Mouse (Mus musculus) myocyte (in vitro differentiated cells): ENCODE measurements around the gene Wdr64. TPM values are rescaled to one million over a fixed set of nuclear protein-coding genes. Genes with fewer than 3 reads are reported as not detected.

ENCODE experiments used
- H3K27me3 ChIP-seq: one replicate; pipeline ENCODE4 v1.6.1; 2011; ENCODE audit not compliant: control insufficient read depth, insufficient read depth, insufficient read length
- H3K36me3 ChIP-seq: one replicate; pipeline ENCODE4 v1.6.1; 2011; ENCODE audit not compliant: control insufficient read depth, insufficient read depth
- H3K4me2 ChIP-seq: one replicate; pipeline ENCODE4 v1.6.1; 2011; ENCODE audit warnings: low read depth, control low read depth
- H3K4me3 ChIP-seq: one replicate; pipeline ENCODE4 v1.5.1; 2011; ENCODE audit warnings: mild to moderate bottlenecking, control low read depth, moderate library complexity
- H3K79me2 ChIP-seq: one replicate; pipeline ENCODE4 v1.6.1; 2011; ENCODE audit not compliant: control insufficient read depth, insufficient read depth
- H3ac ChIP-seq: one replicate; pipeline ENCODE4 v1.6.1; 2011; ENCODE audit not compliant: control insufficient read depth, insufficient read length
- CEBPB ChIP-seq: IDR thresholded peaks from 2 replicates; pipeline ENCODE4 v1.6.1; 2011; ENCODE audit warnings: mild to moderate bottlenecking, moderate library complexity; ENCODE audit not compliant: poor library complexity, insufficient read depth, severe bottlenecking
- E2F4 ChIP-seq: IDR thresholded peaks from one replicate; pipeline ENCODE4 v1.6.1; 2011; ENCODE audit warnings: mild to moderate bottlenecking, control low read depth, moderate library complexity; ENCODE audit not compliant: insufficient read depth
- MAX ChIP-seq: IDR thresholded peaks from one replicate; pipeline ENCODE4 v1.6.1; 2011; ENCODE audit warnings: low read depth, mild to moderate bottlenecking, control low read depth
- MYOD1 ChIP-seq, 3 experiments: IDR thresholded peaks; one replicate each; pipeline ENCODE4 v1.6.1; 2011; ENCODE audit warnings: control low read depth in 2 of 3, low read depth in 2 of 3, mild to moderate bottlenecking in 2 of 3, moderate library complexity in 1 of 3; ENCODE audit not compliant: insufficient read length in 2 of 3, control insufficient read depth in 1 of 3
- MYOG ChIP-seq, 3 experiments: IDR thresholded peaks; one replicate each; pipeline ENCODE4 v1.6.1; 2011; ENCODE audit warnings: control low read depth in 2 of 3, low read depth in 2 of 3, mild to moderate bottlenecking in 2 of 3; ENCODE audit not compliant: insufficient read length in 2 of 3, control insufficient read depth in 1 of 3, insufficient read depth in 1 of 3
- POLR2A ChIP-seq: IDR thresholded peaks from one replicate; pipeline ENCODE4 v1.6.1; 2011; ENCODE audit warnings: low read depth, mild to moderate bottlenecking, control low read depth, moderate library complexity; ENCODE audit not compliant: insufficient read length
- POLR2AphosphoS2 ChIP-seq: IDR thresholded peaks from one replicate; pipeline ENCODE4 v1.6.1; 2011; ENCODE audit warnings: low read depth, control low read depth; ENCODE audit not compliant: insufficient read length
- REST ChIP-seq: IDR thresholded peaks from one replicate; pipeline ENCODE4 v1.6.1; 2011; ENCODE audit warnings: mild to moderate bottlenecking, control low read depth, moderate library complexity; ENCODE audit not compliant: insufficient read depth, insufficient read length
- SRF ChIP-seq: IDR thresholded peaks from one replicate; pipeline ENCODE4 v1.6.1; 2011; ENCODE audit warnings: low read depth; ENCODE audit not compliant: control insufficient read depth, insufficient read length
- TCF12 ChIP-seq: IDR thresholded peaks from one replicate; pipeline ENCODE4 v1.6.1; 2011; ENCODE audit warnings: mild to moderate bottlenecking, control low read depth; ENCODE audit not compliant: poor library complexity, insufficient read depth, severe bottlenecking
- TCF3 ChIP-seq: IDR thresholded peaks from one replicate; pipeline ENCODE4 v1.6.1; 2011; ENCODE audit warnings: low read depth, control low read depth; ENCODE audit not compliant: insufficient read length
- USF1 ChIP-seq: IDR thresholded peaks from one replicate; pipeline ENCODE4 v1.6.1; 2011; ENCODE audit warnings: low read depth, mild to moderate bottlenecking, control low read depth, moderate library complexity
- polyA plus RNA-seq: library from polyadenylated mRNA; unstranded; fragments of >200 nt; fragmentation: generic; extraction: Trizol; gene quantifications from one replicate; pipeline ENCODE4 v1.2.1, GENCODE M21; 2012; ENCODE audit warnings: missing spikeins

Wdr64 gene
- polyA plus RNA-seq, 1 experiment = not detected

GRCm38 (mm10) chr1:175712338-175712909 is 14.0 kb downstream of the Wdr64 start:
- Histone ChIP-seq H3K4me2 (no peak overlapping the region), H3K27me3 (no peaks in the 10 kb centered on the region), H3K79me2 (no peaks in the 10 kb centered on the region), H3ac (no peak overlapping the region), H3K36me3 (no peaks in the 10 kb centered on the region), H3K4me3 (no peak overlapping the region)
- TF ChIP-seq MYOG (IDR thresholded peaks at IDR 0.05; ENCODE audit: control insufficient read depth in 1 of 3, insufficient read depth in 1 of 3, insufficient read length in 2 of 3, low read depth in 2 of 3) (no peak), TCF3 (no peak), SRF (no peak), CEBPB (no peak), MYOD1 (IDR thresholded peaks at IDR 0.05; ENCODE audit: control insufficient read depth in 1 of 3, insufficient read length in 2 of 3, low read depth in 2 of 3) (no peak), USF1 (no peak), E2F4 (no peak), TCF12 (no peak), MAX (no peak), REST (no peak)

- Histone ChIP-seq H3K4me2 (no peak overlapping the region), H3K4me3 (no peak overlapping the region), H3K27me3 (no peaks in the 10 kb centered on the region), H3K36me3 (no peaks in the 10 kb centered on the region), H3ac (no peak overlapping the region), H3K79me2 (no peaks in the 10 kb centered on the region)
- TF ChIP-seq MAX (no peak), CEBPB (no peak), USF1 (no peak), POLR2A (no peak), SRF (no peak), E2F4 (no peak), TCF3 (no peak), MYOD1 (IDR thresholded peaks at IDR 0.05; ENCODE audit: control insufficient read depth in 1 of 3, insufficient read length in 2 of 3, low read depth in 2 of 3) (no peak), TCF12 (no peak)
Observed at GRCm38 (mm10) chr1:175716832-175717231, 18.4 kb downstream of the Wdr64 start.

- H3K4me3 ChIP-seq = no peak overlapping the region
- TF ChIP-seq MAX = no peak
- TF ChIP-seq CEBPB = no peak
- TF ChIP-seq E2F4 = no peak
- no peak for TF ChIP-seq POLR2A
- TF ChIP-seq TCF3 = no peak
- TF ChIP-seq POLR2AphosphoS2 = no peak
- no peak for TF ChIP-seq REST
- no peak for TF ChIP-seq MYOG (IDR thresholded peaks at IDR 0.05; ENCODE audit: control insufficient read depth in 1 of 3, insufficient read depth in 1 of 3, insufficient read length in 2 of 3, low read depth in 2 of 3)
- no peak for TF ChIP-seq MYOD1 (IDR thresholded peaks at IDR 0.05; ENCODE audit: control insufficient read depth in 1 of 3, insufficient read length in 2 of 3, low read depth in 2 of 3)
- TF ChIP-seq SRF = no peak
- no peak for TF ChIP-seq TCF12
- no peak for TF ChIP-seq USF1
- no peak overlapping the region for H3K4me2 ChIP-seq
- H3ac ChIP-seq = no peak overlapping the region
- H3K36me3 ChIP-seq = no peaks in the 10 kb centered on the region
- no peaks in the 10 kb centered on the region for H3K27me3 ChIP-seq
- no peaks in the 10 kb centered on the region for H3K79me2 ChIP-seq
Observed at GRCm38 (mm10) chr1:175725771-175726170, 27.4 kb downstream of the Wdr64 start.

DNA sequence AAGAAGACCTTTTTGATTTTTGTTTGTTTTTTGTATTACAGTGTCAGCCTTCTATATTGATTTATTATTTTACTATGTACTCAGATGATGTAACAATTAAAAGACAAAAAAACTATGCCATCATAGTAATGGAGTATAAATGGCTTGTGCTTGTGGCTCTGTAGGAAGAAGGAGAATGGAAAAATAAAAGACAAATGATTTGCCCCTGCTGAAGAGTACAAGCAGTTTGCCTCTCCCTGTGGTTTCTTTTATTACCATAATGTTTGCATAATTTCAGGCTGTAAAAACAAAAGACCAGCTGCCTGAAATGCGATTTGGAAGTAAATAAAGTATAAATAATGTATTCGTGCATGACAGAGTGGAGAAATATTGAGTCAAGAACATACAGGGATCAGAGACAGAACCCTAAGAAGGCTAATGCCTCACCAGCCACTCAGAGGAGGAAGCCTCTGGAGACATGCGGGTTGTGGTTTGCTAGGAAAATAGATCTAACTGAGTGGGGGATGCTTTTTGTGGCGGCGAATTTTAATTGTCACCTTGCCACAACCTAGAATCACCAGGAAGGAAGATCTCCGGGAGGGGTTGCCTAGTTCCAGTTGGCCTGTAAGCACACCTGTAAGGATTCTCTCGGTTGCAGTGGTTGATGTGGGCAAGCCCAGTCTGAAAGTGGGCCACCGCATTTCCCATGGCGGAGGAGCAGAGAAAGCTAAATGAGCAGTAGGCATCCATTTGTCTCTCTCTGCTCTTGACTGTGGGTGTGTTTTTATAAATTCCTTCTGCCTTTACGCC is 56.4 kb downstream of the Wdr64 start:
- no peaks in the 10 kb centered on the region for H3K27me3 ChIP-seq
- H3ac ChIP-seq = no peak overlapping the region
- H3K4me3 ChIP-seq = no peak overlapping the region
- no peaks in the 10 kb centered on the region for H3K79me2 ChIP-seq
- TF ChIP-seq USF1 (no peak), CEBPB (no peak), TCF3 (no peak), REST (no peak), MYOG (IDR thresholded peaks at IDR 0.05; ENCODE audit: control insufficient read depth in 1 of 3, insufficient read depth in 1 of 3, insufficient read length in 2 of 3, low read depth in 2 of 3) (no peak), MYOD1 (IDR thresholded peaks at IDR 0.05; ENCODE audit: control insufficient read depth in 1 of 3, insufficient read length in 2 of 3, low read depth in 2 of 3) (no peak), SRF (no peak), TCF12 (no peak), MAX (no peak), POLR2AphosphoS2 (no peak), E2F4 (no peak), POLR2A (no peak)
- no peaks in the 10 kb centered on the region for H3K36me3 ChIP-seq
- no peak overlapping the region for H3K4me2 ChIP-seq
